Mouse (Mus musculus) liver, embryonic 11.5 days (tissue): ENCODE results near the gene Hcn3. TPM values are rescaled to one million over a fixed set of nuclear protein-coding genes. Genes with fewer than 3 reads are reported as not detected.

Source experiments
- ATAC-seq: fragments of 200-750 bp; cut with Nextera tagmentation; replicated peaks from 2 replicates; pipeline ENCODE4 v1.8.0; 2017; ENCODE audit warnings: moderate number of reproducible peaks, mild to moderate bottlenecking, moderate TSS enrichment, moderate library complexity; ENCODE audit not compliant: low FRiP score
- DNase-seq: peaks from one replicate; pipeline ENCODE4 v3.0.0-alpha.2; 2017; ENCODE audit warnings: low spot score
- H3K27ac ChIP-seq: fragments of 300-500 bp; sonication (generic); 2 replicates; pipeline ENCODE4 v1.5.1; 2014; ENCODE audit warnings: mild to moderate bottlenecking, low read depth, low read length, control low read depth
- H3K27me3 ChIP-seq: fragments of 300-500 bp; sonication (generic); replicated peaks from 2 replicates; pipeline ENCODE4 v1.6.1; 2014; ENCODE audit warnings: low read length, mixed read lengths; ENCODE audit not compliant: control insufficient read depth, insufficient read depth
- H3K36me3 ChIP-seq: fragments of 300-500 bp; sonication (generic); 2 replicates; pipeline ENCODE4 v1.6.1; 2014; ENCODE audit warnings: mild to moderate bottlenecking, low read length, moderate library complexity, mixed read lengths; ENCODE audit not compliant: control insufficient read depth, insufficient read depth
- H3K4me1 ChIP-seq: fragments of 300-500 bp; sonication (generic); replicated peaks from 2 replicates; pipeline ENCODE4 v1.6.1; 2014; ENCODE audit warnings: low read length, mixed read lengths; ENCODE audit not compliant: control insufficient read depth, insufficient read depth
- H3K4me2 ChIP-seq: fragments of 300-500 bp; sonication (generic); 2 replicates; pipeline ENCODE4 v1.6.1; 2014; ENCODE audit warnings: mild to moderate bottlenecking, control low read depth, moderate library complexity
- H3K4me3 ChIP-seq: fragments of 300-500 bp; sonication (generic); 2 replicates; pipeline ENCODE4 v1.5.1; 2014; ENCODE audit warnings: low read depth, low read length, control low read depth
- H3K9ac ChIP-seq: fragments of 300-500 bp; sonication (generic); 2 replicates; pipeline ENCODE4 v1.6.1; 2014; ENCODE audit warnings: low read depth, low read length, control low read depth
- H3K9me3 ChIP-seq: fragments of 300-500 bp; sonication (generic); 2 replicates; pipeline ENCODE4 v1.6.1; 2016; ENCODE audit warnings: low read length, inconsistent platforms, mixed read lengths; ENCODE audit not compliant: control insufficient read depth
- WGBS: fragments of 180-500 bp; shearing (Covaris S2); extraction: QIAGEN DNeasy Blood & Tissue Kit; methylation state at CpG from one replicate; pipeline ENCODE4 v1.1.7; 2014; 5-methylcytosine and 5-hydroxymethylcytosine counted together
- polyA plus RNA-seq: library from polyadenylated mRNA; unstranded; fragments of >200 nt; fragmentation: Nextera tagmentation; extraction: Ambion mirVana; gene quantifications from 2 replicates; pipeline ENCODE4 v1.2.1, GENCODE M21; 2014

Gene Hcn3
- polyA plus RNA-seq, 1 experiment from 2014 or later, result 1.6 TPM

DNA sequence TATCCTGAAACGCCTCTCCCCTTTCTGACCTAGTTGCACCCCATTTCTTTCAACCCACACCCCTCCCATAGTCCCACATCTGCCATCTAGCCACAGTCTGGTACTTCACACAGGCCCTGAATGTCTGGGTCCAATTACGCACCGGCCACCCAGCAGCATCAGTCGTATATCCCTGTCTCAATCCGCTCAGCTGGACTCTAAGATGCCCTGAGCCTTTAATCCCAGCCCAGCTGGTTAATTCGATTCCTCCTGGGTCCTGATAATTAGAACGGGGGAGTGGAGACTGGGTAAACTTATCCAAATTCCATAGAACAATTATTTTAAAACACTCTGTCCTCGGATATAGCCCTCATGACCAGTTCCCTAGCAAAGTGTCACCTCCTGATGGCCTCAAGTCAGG lies 14.4 kb downstream of the Hcn3 start:
- Histone ChIP-seq H3K36me3 (peaks cover 23% of the 10 kb centered on the region), H3K4me2 (no peak overlapping the region), H3K27ac (no peak overlapping the region), H3K9me3 (no peaks in the 10 kb centered on the region), H3K4me1 (peaks cover 17% of the 10 kb centered on the region; the same call in 1 of the 2 replicates), H3K9ac (no peak overlapping the region), H3K27me3 (peaks cover 21% of the 10 kb centered on the region), H3K4me3 (no peak overlapping the region)
- ATAC-seq, result no peak
- 72% methylated on average over 8 of the region's 8 CpGs for WGBS
- no peak for DNase-seq

DNA sequence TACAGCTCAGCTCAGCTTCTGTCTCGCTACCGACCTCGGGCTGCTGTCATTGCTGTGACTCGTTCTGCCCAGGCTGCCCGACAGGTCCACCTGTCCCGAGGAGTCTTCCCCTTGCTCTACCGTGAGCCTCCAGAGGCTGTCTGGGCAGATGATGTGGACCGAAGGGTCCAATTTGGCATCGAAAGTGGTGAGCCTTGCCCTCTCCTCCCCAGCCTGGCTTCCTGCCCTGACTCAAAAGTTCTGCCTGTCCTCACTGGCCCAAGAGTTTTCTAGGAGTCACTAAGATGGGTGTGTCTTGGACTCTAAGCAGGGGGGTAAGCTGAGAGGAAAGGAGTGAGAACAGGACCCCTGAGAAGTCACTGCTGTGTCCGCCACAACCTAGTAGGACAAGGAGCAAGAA lies 15.2 kb downstream of the Hcn3 start:
- no peak overlapping the region for H3K27ac ChIP-seq
- DNase-seq (no peak), ATAC-seq (no peak)
- H3K27me3 ChIP-seq, result peaks cover 15% of the 10 kb centered on the region
- WGBS, result 81% methylated on average over 10 of the region's 10 CpGs
- H3K4me2 ChIP-seq, result no peak overlapping the region
- H3K9me3 ChIP-seq, result no peaks in the 10 kb centered on the region
- H3K9ac ChIP-seq, result no peak overlapping the region
- peaks cover 23% of the 10 kb centered on the region for H3K36me3 ChIP-seq
- peaks cover 17% of the 10 kb centered on the region; the same call in 1 of the 2 replicates for H3K4me1 ChIP-seq
- no peak overlapping the region for H3K4me3 ChIP-seq

DNA sequence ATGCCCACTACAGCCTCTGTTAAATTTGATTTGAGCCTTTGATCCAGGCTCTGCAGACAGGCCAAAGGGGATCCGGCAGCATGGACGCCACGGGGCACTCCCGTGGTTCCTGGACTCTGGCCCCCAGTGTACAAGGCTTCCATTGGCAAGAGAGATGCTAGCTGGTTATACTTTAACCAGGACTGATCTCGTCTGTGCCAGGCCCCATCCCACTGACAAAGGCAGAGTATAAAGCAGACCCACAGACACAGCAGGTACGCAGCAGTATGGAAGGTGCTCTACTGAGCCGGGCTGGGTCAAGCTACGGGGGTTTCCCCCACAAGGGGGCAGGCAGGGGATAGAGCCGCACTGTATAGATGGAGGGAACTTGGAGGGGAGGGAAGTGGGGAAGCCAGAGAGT lies 23.6 kb downstream of the Hcn3 start:
- WGBS, result 24% methylated on average over 9 of the region's 9 CpGs
- Histone ChIP-seq H3K4me1 (peaks cover 37% of the 10 kb centered on the region), H3K9ac (peak overlapping the region; percentile 84)

DNA sequence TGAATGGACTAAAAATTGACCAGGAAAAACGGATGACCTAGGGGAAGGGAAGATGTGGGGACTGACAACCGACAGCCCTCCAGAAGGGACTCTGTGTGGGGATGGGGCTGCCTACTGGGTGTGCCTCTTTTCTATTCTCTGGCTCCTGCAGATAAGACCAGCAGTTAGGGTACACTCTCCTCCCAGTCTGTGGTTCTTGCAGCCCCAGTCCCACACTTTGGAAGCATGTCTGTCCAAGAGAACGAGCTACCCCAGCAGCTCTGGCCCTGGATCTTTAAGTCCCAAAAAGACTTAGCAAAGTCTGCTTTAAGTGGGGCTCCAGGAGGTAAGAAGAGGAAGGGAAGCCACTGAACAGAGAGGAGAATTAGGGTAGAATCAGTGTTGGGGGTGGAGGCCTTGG lies 24.0 kb downstream of the Hcn3 start, which contains the start of gene Pklr:
Gene Pklr, plus strand, starts transcription at position 185 of the 400 bp plus-strand sequence.
- Histone ChIP-seq H3K4me3 (peak within 1 kb of the TSS; percentile 64), H3K36me3 (peaks cover 3% of the 10 kb centered on the region; the same call in 1 of the 2 replicates), H3K9me3 (no peaks in the 10 kb centered on the region), H3K4me1 (peaks cover 37% of the 10 kb centered on the region), H3K4me2 (peak within 1 kb of the TSS; percentile 71), H3K9ac (peak within 1 kb of the TSS; percentile 84), H3K27ac (peak within 1 kb of the TSS; percentile 98), H3K27me3 (no peaks in the 10 kb centered on the region)
- no peak for DNase-seq
- 35% methylated on average over 3 of the region's 3 CpGs for WGBS
- peak; percentile 74 for ATAC-seq

More for the DNA sequence above, 23.6 kb downstream of the Hcn3 start:
- Histone ChIP-seq H3K4me3 (peak overlapping the region; percentile 64), H3K4me2 (peak overlapping the region; percentile 71), H3K36me3 (peaks cover 3% of the 10 kb centered on the region; the same call in 1 of the 2 replicates), H3K27me3 (no peaks in the 10 kb centered on the region), H3K9me3 (no peaks in the 10 kb centered on the region), H3K27ac (peak overlapping the region; percentile 98)
- peak; percentile 61 for DNase-seq
- ATAC-seq, result peak; percentile 52

DNA sequence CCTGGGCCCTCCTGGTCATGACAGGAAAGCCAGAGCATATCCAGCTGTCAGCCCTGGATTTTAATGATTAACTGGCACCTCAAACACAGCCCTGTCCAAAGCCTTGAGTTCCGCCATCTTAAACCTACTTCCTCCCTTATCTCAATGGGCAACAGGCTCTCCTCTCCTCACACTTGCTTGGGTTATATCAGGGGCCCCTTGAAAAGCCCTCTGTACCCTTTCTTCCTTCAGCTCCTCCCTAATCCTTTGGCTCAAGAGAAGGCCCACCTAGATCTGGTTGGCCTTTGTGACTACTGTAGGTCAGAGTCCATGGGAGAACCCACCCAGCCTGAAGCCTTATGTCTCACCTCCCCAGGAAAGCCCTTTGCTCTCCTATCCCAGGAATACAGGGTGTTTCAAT lies 26.2 kb downstream of the Hcn3 start:
- H3K9me3 ChIP-seq, result no peaks in the 10 kb centered on the region
- peaks cover 43% of the 10 kb centered on the region for H3K4me1 ChIP-seq
- H3K27ac ChIP-seq, result peak overlapping the region; percentile 98
- H3K36me3 ChIP-seq, result no peaks in the 10 kb centered on the region
- WGBS, result 38% methylated on average over 1 of the region's 1 CpGs
- H3K27me3 ChIP-seq, result no peaks in the 10 kb centered on the region
- peak overlapping the region; percentile 10; the same call in 1 of the 2 replicates for H3K4me3 ChIP-seq
- ATAC-seq, result peak; percentile 8; the same call in 1 of the 2 replicates
- peak overlapping the region; percentile 69 for H3K9ac ChIP-seq
- H3K4me2 ChIP-seq, result peak overlapping the region; percentile 70
- no peak for DNase-seq

DNA sequence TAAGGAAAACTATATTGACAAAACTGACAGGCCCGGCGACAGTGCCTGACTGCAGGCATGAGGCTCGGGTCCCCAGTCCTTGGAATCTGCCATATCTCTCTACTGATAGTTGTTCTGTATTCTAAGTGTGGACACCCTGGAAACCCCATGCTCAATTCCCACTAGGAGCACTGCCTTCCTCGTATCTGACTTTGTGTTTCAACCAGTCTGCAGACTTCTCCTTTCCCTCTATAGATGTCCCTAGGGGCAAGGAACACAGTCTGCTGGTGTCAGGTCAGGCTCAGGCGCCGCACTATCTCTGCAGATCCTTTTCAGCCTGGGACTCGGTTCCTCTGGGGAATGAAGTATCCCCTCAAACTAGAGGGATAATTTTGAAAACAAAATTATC lies 26.9 kb downstream of the Hcn3 start:
- 51% methylated on average over 7 of the region's 7 CpGs for WGBS
- Histone ChIP-seq H3K9ac (peak overlapping the region; percentile 69), H3K27ac (peak overlapping the region; percentile 98)

DNA sequence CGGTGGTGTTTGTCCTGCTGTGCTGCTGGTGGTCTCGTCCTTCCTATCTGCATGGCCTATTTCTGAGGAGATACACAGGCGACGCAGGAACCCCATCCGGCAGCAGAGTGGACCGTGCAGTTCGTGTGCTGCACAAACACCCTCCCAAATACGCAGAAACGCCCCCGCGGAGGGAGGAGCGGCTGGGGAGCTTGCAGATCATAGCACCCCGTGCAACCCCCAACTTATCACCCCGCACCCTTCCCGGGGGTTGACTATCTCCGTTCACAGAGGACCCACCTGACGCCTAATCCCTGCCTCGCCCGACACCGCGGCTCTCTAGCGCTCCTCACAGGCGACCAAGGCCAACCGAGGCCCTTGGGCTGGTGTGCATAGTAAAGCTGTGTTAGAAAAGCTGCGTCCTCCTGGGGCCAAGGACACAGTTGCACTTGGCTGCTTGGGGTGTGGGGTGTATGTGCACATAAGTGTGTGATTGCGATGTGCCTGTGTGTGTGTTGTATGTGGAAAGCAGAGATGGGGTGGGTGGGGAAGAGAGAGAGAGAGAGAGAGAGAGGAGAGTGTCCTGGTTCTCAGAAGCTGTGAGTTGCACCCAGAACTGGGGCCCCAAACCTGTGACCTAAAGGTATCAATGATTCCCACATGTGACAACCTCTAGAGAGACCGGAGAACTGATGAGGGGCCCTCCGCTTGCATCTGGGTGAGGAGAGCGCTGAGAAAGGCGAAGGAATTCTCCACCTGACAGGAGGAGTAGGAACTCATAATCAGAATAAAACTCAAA lies 27.5 kb downstream of the Hcn3 start:
- no peaks in the 10 kb centered on the region for H3K36me3 ChIP-seq
- ATAC-seq, result peak; percentile 92
- no peaks in the 10 kb centered on the region for H3K27me3 ChIP-seq
- WGBS, result 8% methylated on average over 30 of the region's 30 CpGs
- peak; percentile 87 for DNase-seq
- H3K4me1 ChIP-seq, result peaks cover 44% of the 10 kb centered on the region
- peak overlapping the region; percentile 69 for H3K9ac ChIP-seq
- peak overlapping the region; percentile 70 for H3K4me2 ChIP-seq
- peak overlapping the region; percentile 98 for H3K27ac ChIP-seq
- no peaks in the 10 kb centered on the region for H3K9me3 ChIP-seq
- H3K4me3 ChIP-seq, result peak overlapping the region; percentile 46

More for the DNA sequence above, 26.9 kb downstream of the Hcn3 start:
- DNase-seq (no peak), ATAC-seq (no peak)
- Histone ChIP-seq H3K27me3 (no peaks in the 10 kb centered on the region), H3K4me2 (peak overlapping the region; percentile 70), H3K4me3 (peak overlapping the region; percentile 10; the same call in 1 of the 2 replicates), H3K9me3 (no peaks in the 10 kb centered on the region), H3K4me1 (peaks cover 44% of the 10 kb centered on the region), H3K36me3 (no peaks in the 10 kb centered on the region)

DNA sequence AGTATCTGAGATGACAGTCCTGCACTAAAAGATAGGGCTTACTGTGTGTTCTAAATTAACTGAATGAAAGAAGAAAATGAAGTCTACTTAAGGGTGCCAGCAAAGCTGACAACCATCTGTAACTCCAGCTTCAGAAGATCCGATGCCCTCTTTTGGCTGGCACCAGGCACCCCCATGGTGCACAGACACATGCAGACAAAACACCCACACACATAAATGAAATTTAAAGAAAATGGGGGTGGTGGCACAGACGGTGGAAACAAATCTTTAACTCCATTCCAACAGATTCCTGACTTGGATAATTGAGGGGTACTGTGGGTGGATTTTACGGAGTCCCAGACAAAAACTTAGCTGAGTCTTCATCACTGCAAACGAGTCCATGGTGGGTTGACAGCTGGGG lies 28.2 kb downstream of the Hcn3 start:
- peak overlapping the region; percentile 69 for H3K9ac ChIP-seq
- peak overlapping the region; percentile 98 for H3K27ac ChIP-seq
- peak overlapping the region; percentile 46 for H3K4me3 ChIP-seq
- DNase-seq (no peak), ATAC-seq (no peak)
- H3K27me3 ChIP-seq, result no peaks in the 10 kb centered on the region
- H3K9me3 ChIP-seq, result no peaks in the 10 kb centered on the region
- 36% methylated on average over 4 of the region's 4 CpGs for WGBS
- peaks cover 44% of the 10 kb centered on the region for H3K4me1 ChIP-seq
- H3K36me3 ChIP-seq, result no peaks in the 10 kb centered on the region
- H3K4me2 ChIP-seq, result peak overlapping the region; percentile 70

DNA sequence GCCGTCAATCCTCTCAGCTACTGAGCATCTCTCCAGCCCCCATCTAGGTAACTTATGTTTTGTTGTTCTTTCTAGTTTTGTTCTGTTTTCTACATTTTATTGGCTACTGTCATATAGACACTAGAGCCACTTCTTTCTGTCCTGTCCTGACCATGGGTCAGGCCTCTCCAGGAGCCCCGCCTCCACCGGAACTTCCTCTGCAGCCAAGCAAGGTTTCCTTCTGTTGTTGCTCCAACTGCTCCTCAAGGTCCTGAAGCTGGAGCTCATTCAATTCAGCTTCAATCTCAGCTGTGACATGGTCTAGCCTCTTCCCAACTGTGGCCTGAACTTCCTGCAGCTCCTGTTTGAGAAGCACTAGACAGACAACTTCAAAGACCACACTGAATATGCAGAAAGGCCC lies 30.1 kb downstream of the Hcn3 start:
- Histone ChIP-seq H3K4me3 (no peak overlapping the region), H3K27ac (no peak overlapping the region), H3K9me3 (no peaks in the 10 kb centered on the region), H3K27me3 (no peaks in the 10 kb centered on the region), H3K4me1 (peaks cover 39% of the 10 kb centered on the region), H3K4me2 (no peak overlapping the region), H3K9ac (no peak overlapping the region), H3K36me3 (no peaks in the 10 kb centered on the region)
- no peak for DNase-seq
- WGBS, result 89% methylated on average over 3 of the region's 3 CpGs
- no peak for ATAC-seq
